Mouse (Mus musculus): ENCODE measurements around the gene Gm10358. TPM values are rescaled to one million over a fixed set of nuclear protein-coding genes. Genes with fewer than 3 reads are reported as not detected.

Gm10358 gene
- not detected for polyA plus RNA-seq (2014; fragmentation: Illumina TruSeq; extraction: RNeasy Lipid Tissue Mini Kit (QIAGEN cat#74804); ENCODE audit: low read depth, low replicate concordance)

GRCm38 (mm10) chr8:75406489-75406888, at the start of gene Gm10358:
Gm10358 (minus strand) TSS chr8:75406589.

DNA sequence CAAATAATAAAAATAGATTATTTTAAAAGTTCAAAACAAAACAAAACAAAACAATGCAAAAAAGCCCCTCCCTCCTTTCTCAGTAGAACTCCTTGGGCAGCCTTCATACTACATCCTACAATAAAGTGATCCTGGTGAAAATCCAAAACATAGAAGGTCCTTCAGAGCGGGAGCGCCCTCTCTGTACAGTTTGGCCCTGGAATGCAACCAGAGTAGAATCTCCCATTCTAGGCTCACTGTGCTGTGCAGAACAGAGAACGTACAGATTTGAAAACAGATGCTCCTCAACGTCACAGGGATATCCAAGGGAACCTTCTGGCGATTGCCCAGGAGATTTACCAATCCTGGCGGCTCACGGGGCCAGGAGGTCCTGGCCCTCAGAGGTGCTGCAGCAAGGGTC, 42.0 kb upstream of the Gm10358 start, which contains the start of gene Iqcm:
Gene Iqcm (plus strand): TSS at position 301 of the 400 bp plus-strand sequence.

Other genes starting within 250 kb of the Gm10358 start
- not detected for gene Rasd2, start 192.6 kb downstream of the Gm10358 start, polyA plus RNA-seq (2014; fragmentation: Illumina TruSeq; extraction: RNeasy Lipid Tissue Mini Kit (QIAGEN cat#74804); ENCODE audit: low read depth, low replicate concordance)
- not detected for gene Iqcm, start 42.1 kb upstream of the Gm10358 start, polyA plus RNA-seq (2014; fragmentation: Illumina TruSeq; extraction: RNeasy Lipid Tissue Mini Kit (QIAGEN cat#74804); ENCODE audit: low read depth, low replicate concordance)

Data from liver, adult 10 weeks (tissue).